Comparison of ENCODE assay signal across 8 mouse cellular contexts in genomic region chr1:64616531-64616880, GRCm38 (mm10). TPM values are rescaled to one million over a fixed set of nuclear protein-coding genes. Genes with fewer than 3 reads are reported as not detected.
DNase-seq lines count a peak whose midpoint lies in the region; ATAC-seq and TF ChIP-seq lines count a peak whose summit lies in the region.

No protein-coding gene starts in this region.

- ATAC-seq in megakaryocyte progenitor cell, adult 5-6 weeks (replicated peaks; ENCODE audit: poor library complexity): peak; percentile 8

- WGBS in kidney, adult 2 months: 3% methylated on average over 8 of the region's 8 CpGs
- 3% methylated on average over 8 of the region's 8 CpGs for WGBS in bone marrow, adult 2 months
- 8% methylated on average over 8 of the region's 8 CpGs for WGBS in hindbrain, embryonic 10.5 days

- H3K4me3 ChIP-seq in kidney, adult 2 months (ENCODE audit: insufficient read depth, low read depth, low read length): peak overlapping the region; percentile 90
- H3K4me3 ChIP-seq in bone marrow, adult 2 months (replicated peaks; ENCODE audit: control insufficient read depth, low read depth, low read length): peak overlapping the region; percentile 96
- peak overlapping the region; percentile 82 for H3K4me3 ChIP-seq in hindbrain, embryonic 10.5 days

- H3K4me1 ChIP-seq in kidney, adult 2 months (ENCODE audit: control insufficient read depth, insufficient read depth, low read length): peaks cover 4% of the 10 kb centered on the region
- H3K4me1 ChIP-seq in bone marrow, adult 2 months (ENCODE audit: control insufficient read depth, insufficient read depth, low read length): peaks cover 2% of the 10 kb centered on the region; the same call in 1 of the 2 replicates
- H3K4me1 ChIP-seq in hindbrain, embryonic 10.5 days (replicated peaks): peaks cover 28% of the 10 kb centered on the region

- no peak for DNase-seq in kidney, adult 2 months
- no peak for DNase-seq in kidney, postnatal 25 days
- DNase-seq in hindbrain, embryonic 10.5 days (ENCODE audit: low spot score): no peak
- DNase-seq in adrenal gland, postnatal 25 days: no peak
- DNase-seq in layer of hippocampus, adult 11-12 months (ENCODE audit: low spot score): no peak
- DNase-seq in urinary bladder, postnatal 25 days (ENCODE audit: low spot score): no peak

- TF ChIP-seq CTCF in kidney, adult 2 months (conservative IDR thresholded peaks at IDR 0.05; ENCODE audit: insufficient read depth, insufficient read length, low read depth, low read length): no peak
- TF ChIP-seq CTCF in bone marrow, adult 2 months (IDR thresholded peaks at IDR 0.05; ENCODE audit: control insufficient read depth, insufficient read depth, low read length): no peak

- no peaks in the 10 kb centered on the region for H3K9me3 ChIP-seq in hindbrain, embryonic 10.5 days

- H3K27ac ChIP-seq in kidney, adult 2 months (ENCODE audit: insufficient read depth, low read depth, low read length): peak overlapping the region; percentile 52
- H3K27ac ChIP-seq in bone marrow, adult 2 months (ENCODE audit: control insufficient read depth, insufficient read depth, low read depth, low read length, poor library complexity): peak overlapping the region; percentile 90
- peak overlapping the region; percentile 98 for H3K27ac ChIP-seq in hindbrain, embryonic 10.5 days

- no peaks in the 10 kb centered on the region for H3K27me3 ChIP-seq in kidney, adult 2 months (replicated peaks; ENCODE audit: control insufficient read depth, insufficient read depth, low read length)
- no peaks in the 10 kb centered on the region for H3K27me3 ChIP-seq in hindbrain, embryonic 10.5 days (ENCODE audit: insufficient read depth, poor library complexity, severe bottlenecking)

- TF ChIP-seq POLR2A in kidney, adult 2 months (IDR thresholded peaks at IDR 0.05; ENCODE audit: low read depth, low read length): no peak
- TF ChIP-seq POLR2A in bone marrow, adult 2 months (IDR thresholded peaks at IDR 0.05; ENCODE audit: borderline replicate concordance, control insufficient read depth, low read depth, low read length): no peak

- no peaks in the 10 kb centered on the region for H3K36me3 ChIP-seq in kidney, adult 2 months (ENCODE audit: control insufficient read depth, insufficient read depth, low read length)
- H3K36me3 ChIP-seq in hindbrain, embryonic 10.5 days: peaks cover 31% of the 10 kb centered on the region

RNA-seq across cellular contexts. Expression of gene Mettl21a, which starts 0.5 kb away (rescaled TPM):
- polyA plus RNA-seq in kidney, adult 2 months (2012; rRNA removed): 7.7 and 9.6 TPM in 2 replicates
- 1.6 and 5.4 TPM in 2 replicates for polyA plus RNA-seq in bone marrow, adult 2 months (2011; ENCODE audit: insufficient read depth, insufficient read length, low replicate concordance, missing spikeins)
- polyA plus RNA-seq in hindbrain, embryonic 10.5 days (2016; fragmentation: Nextera tagmentation; extraction: Ambion mirVana): 19.9 and 22.9 TPM in 2 replicates
- 8.1 and 8.9 TPM in 2 replicates for total RNA-seq in megakaryocyte progenitor cell, adult 5-6 weeks (2015)
- total RNA-seq in megakaryocyte progenitor cell, adult 5-6 weeks (2017): 9.8 and 10.4 TPM in 2 replicates
- 16.1 and 27.7 TPM in 2 replicates for total RNA-seq in adrenal gland, postnatal 25 days (2021)
